Mouse (Mus musculus): ENCODE data around the gene Washc3.
A peak's percentile ranks its signal among the peaks of the same experiment; 100 is the strongest.

Gene Washc3

GRCm38 (mm10) chr10:88200951-88201638, at the start of gene Washc3:
Gene Washc3, plus strand, starts transcription at chr10:88201093.
- DNase-seq (ENCODE audit: low spot score in 2 of 2), result peak; percentile 70 to 91

DNA sequence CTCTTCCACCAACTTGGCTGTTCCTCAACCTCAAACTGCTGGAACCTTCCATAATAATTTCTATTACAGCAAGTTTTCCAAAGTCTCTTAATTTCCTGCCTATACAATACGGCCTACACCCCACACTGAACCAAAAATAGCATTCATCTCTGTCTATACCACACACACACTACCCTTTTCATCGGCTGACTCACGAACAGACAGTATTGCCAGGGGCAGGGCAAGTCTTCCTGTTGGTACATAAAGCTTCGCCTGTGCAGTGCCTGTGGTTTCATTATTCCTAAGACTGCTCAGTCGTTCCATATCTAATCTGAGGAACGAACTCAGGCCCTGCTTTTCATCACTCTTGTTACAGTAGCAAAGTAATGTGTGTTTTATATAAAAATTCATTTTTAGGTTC, 49.2 kb upstream of the Washc3 start:
- DNase-seq (ENCODE audit: low spot score in 2 of 2), result no peak

DNA sequence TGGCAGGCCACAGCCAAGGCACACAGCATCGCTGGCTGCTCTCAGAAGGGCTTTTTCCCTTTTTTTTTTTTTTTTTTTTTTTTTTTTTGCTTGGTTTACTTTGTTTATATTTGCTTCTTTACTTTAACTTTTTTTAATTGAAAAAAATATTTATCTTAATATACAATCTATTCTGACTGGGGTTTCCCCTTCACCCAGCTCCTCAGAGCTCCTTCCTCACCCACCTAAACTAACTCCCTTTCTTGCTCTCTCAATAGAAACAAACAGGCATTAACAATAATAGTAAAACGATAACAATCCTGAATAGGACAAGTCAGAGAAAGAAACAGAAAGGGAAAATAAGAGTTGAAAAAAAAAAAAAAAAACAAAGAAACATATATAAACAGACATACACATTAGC, 38.8 kb upstream of the Washc3 start:
- no peak for DNase-seq (ENCODE audit: low spot score in 2 of 2)

- no peak for DNase-seq (ENCODE audit: low spot score in 2 of 2)
Measured at GRCm38 (mm10) chr10:88162676-88163075, 38.2 kb upstream of the Washc3 start.

DNA sequence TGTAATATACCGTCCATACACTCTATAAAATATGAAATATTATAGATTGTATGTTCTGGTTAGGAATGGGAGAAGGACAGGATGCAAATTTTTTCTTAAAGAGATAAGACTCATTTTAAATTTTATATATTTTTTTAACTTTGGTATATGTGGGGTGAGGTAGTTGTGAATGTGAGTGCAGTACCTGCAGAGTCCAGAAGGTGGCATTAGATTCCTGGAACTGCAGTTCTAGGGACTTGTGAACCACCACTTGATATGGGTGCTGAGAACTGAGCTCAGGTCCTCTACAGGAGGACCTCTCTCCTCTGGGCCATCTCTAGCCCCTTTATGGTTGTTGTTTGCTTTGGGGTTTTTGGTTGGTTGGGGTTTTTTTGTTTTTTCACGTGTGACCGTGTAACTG, 34.7 kb upstream of the Washc3 start:
- DNase-seq (ENCODE audit: low spot score in 2 of 2), result peak in 1 of 2 experiments; percentile 42

- no peak for DNase-seq (ENCODE audit: low spot score in 2 of 2)
Measured at GRCm38 (mm10) chr10:88167438-88168077, 33.3 kb upstream of the Washc3 start.

- DNase-seq (ENCODE audit: low spot score in 2 of 2), result no peak
Measured at GRCm38 (mm10) chr10:88200541-88200940, 352 bp upstream of the Washc3 start.

- no peak for DNase-seq (ENCODE audit: low spot score in 2 of 2)
Measured at GRCm38 (mm10) chr10:88201650-88202049, 757 bp downstream of the Washc3 start.

GRCm38 (mm10) chr10:88202581-88202980, 1.7 kb downstream of the Washc3 start:
- no peak for DNase-seq (ENCODE audit: low spot score in 2 of 2)

DNA sequence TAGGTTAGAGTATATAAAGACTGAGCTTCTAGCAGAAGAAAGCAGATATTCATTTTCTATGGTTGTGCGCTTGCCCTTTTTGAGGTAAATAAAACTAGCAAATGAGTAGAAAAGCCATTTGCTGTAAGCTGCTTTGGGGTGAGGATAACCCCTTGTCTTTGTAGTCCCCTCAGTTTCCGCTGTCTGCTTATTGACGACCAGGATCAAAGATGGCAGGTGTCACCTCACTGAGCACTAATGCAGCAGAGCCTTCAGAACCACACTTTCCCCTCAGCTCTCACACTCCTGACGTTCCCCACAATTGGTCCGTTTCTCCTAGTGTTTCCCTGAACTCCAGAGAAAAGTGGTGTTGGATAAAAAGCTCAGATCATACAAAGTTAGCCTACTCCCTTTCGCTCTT, 2.3 kb downstream of the Washc3 start:
- DNase-seq (ENCODE audit: low spot score in 2 of 2), result no peak

DNA sequence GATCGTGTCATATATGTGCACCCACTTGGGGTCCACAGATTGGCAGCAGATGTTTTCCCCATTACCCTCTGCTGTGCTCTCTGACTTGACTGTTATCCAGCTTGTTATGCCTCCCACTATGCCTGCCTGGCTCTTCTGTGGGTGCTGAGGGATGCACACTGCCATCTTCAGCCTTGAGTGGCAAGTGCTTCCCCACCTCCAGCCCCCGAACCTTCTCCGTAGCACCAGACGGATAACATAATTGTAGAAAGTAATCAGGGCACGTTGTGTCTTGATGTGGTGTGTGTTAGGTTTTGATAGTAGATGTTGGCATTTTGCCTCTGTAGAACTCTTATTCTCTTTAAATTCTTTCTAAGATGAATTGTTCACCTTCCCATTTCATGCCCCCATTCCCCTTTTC, 11.8 kb downstream of the Washc3 start:
- DNase-seq (ENCODE audit: low spot score in 2 of 2), result no peak

DNA sequence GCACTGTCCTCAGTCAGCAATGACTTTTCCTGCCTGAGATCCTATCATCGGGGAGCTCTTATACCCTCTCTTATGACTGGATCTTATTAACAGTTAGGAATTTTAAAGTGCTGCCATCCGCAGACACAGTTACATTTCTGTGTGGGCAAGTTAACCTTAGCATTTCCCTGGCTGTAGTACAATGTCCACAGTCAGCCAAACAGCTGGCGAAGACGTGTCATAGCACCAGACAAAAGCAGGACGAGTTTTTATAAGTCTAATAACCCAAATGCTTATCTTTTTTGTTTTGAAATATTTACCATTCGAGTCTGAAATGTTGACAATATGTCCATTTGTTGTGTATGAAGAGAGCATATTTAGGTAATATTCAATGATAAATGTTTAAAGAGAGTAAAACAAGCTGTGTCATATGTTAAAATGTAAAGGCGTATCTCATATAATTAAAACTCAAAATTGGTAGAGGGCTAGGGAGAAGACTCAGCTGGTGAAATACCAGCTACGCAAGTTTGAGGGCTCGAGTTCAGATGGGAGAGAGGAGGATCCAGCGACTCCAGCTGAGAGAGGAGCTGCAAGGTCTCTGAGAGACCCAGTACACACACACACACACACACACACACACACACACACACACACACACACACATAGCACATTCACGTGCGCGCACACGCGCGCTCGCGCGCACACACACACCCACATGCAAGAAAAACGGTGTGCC, 14.1 kb downstream of the Washc3 start:
- no peak for DNase-seq (ENCODE audit: low spot score in 2 of 2)

- DNase-seq (ENCODE audit: low spot score in 2 of 2), result no peak
Measured at GRCm38 (mm10) chr10:88218161-88218560, 17.3 kb downstream of the Washc3 start.

DNA sequence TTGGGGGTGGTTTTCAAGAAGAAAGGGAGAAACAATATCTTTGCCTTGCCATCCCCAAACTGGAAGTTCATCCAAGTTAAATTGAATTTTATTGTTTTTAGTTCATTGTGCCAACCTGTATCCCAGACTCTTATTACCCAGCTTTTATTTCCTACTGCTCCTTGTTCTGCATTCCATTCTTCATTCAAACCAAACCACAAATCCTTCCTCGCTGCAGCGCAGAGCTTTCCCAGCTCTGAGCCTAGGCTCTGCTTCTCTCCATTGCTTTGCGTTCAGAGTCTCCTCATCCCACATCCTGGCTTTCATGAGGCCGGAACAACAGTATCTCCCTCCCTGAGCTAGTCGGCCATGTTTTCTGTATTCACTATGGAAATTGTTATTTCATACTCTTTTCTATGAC, 20.8 kb downstream of the Washc3 start:
- DNase-seq (ENCODE audit: low spot score in 2 of 2), result no peak

GRCm38 (mm10) chr10:88225421-88225820, 24.5 kb downstream of the Washc3 start:
- DNase-seq (ENCODE audit: low spot score in 2 of 2), result no peak

DNA sequence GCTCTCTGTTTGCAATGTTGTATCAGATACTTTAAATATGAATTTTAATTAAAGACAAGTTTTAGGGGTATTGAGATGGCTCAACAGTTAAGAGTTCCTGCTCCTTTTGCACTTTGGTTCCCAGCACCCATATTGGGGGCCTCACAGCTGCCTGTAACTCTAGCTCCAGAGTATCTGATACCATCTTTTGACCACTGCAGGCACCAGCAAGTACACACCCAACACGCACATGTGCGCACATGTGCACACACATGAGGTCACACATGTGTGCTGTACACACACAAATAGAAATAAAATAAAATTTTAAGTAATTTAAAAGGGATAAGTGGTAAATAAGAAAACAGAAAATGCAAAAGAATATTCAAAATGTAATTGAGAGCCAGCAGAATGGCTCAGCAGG, 27.1 kb downstream of the Washc3 start:
- DNase-seq (ENCODE audit: low spot score in 2 of 2), result no peak

- DNase-seq (ENCODE audit: low spot score in 2 of 2), result no peak
Measured at GRCm38 (mm10) chr10:88228521-88229017, 27.7 kb downstream of the Washc3 start.

- DNase-seq (ENCODE audit: low spot score in 2 of 2), result no peak
Measured at GRCm38 (mm10) chr10:88231671-88232070, 30.8 kb downstream of the Washc3 start.

- DNase-seq (ENCODE audit: low spot score in 2 of 2), result no peak
Measured at GRCm38 (mm10) chr10:88232765-88233164, 31.9 kb downstream of the Washc3 start.

- no peak for DNase-seq (ENCODE audit: low spot score in 2 of 2)
Measured at GRCm38 (mm10) chr10:88244681-88245080, 43.8 kb downstream of the Washc3 start.

DNA sequence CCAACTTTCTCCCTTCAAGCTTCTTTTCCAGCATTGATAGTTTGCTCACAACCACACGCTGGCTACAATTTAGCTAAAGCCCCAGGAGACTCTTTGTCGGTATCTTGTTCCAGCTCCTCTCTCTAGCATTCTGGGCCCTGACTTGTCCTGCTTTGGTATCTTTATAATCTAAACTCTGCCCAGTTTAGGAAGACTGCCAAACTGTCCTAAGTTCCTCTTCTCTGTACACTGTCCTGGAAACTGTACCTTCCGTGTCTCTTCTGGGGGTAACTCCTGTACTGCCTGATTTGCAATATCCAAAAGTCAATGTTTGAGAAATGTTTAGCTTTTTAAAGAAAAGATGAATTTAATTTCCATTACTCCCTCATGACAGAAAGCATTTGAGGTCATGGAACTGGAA, 49.4 kb downstream of the Washc3 start:
- DNase-seq (ENCODE audit: low spot score in 2 of 2), result no peak

DNA sequence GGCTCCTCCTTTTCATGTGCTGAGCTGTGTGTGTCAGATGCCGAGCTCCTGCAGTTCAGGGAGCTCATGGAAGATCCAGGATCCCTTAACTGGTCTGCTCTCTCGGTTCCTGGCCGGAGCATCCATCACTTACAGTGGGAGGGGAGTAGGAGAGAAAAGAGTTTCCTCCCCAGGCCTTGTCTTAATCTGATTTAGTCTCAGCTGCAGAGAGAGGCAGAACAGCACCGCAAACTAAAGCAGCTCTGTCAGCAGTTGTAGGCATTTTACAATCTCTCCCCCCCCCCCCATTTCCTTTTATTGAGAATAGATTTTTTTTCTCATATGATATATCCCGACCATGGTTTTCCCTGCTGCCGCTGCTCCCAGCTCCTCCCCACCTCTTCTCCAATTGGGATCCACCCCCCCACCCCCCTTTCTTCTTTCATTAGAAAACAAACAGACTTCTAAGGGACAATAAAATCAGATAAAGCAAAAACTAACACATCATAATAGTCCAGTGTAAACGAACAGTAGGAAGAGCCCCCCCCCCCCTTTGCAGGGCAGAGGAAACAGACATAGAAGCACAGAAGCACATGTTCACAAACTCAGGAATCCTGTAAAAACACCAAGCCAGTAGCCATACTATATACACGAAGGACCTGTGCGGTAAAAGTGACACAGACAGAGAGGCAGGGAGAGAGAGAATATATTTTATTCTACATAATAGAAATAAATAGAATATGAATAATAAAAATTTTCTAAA, 51.4 kb downstream of the Washc3 start:
- no peak for DNase-seq (ENCODE audit: low spot score in 2 of 2)
